Mouse (Mus musculus): ENCODE data around the gene Vegfc. TPM values are rescaled to one million over a fixed set of nuclear protein-coding genes. Genes with fewer than 3 reads are reported as not detected.
A peak's percentile ranks its signal among the peaks of the same experiment; 100 is the strongest.

Gene Vegfc
- polyA plus RNA-seq, 1 experiment from 2014 or later, result 9.7 TPM

GRCm38 (mm10) chr8:54185927-54186326 is 108.5 kb downstream of the Vegfc start:
- no peak overlapping the region for H3K4me3 ChIP-seq
- H3K4me2 ChIP-seq, result no peak overlapping the region
- ATAC-seq (ENCODE audit: extremely low read depth, insufficient number of reproducible peaks, low FRiP score, low TSS enrichment), result no peak
- no peaks in the 10 kb centered on the region for H3K4me1 ChIP-seq
- no peaks in the 10 kb centered on the region for H3K9me3 ChIP-seq
- 89% methylated on average over 6 of the region's 6 CpGs for WGBS
- no peaks in the 10 kb centered on the region for H3K27me3 ChIP-seq (replicated peaks)
- H3K9ac ChIP-seq, result no peak overlapping the region
- H3K36me3 ChIP-seq, result peaks cover 43% of the 10 kb centered on the region
- H3K27ac ChIP-seq (replicated peaks), result no peak overlapping the region

- H3K9ac ChIP-seq, result no peak overlapping the region
- no peak overlapping the region for H3K27ac ChIP-seq (replicated peaks)
- no peaks in the 10 kb centered on the region for H3K9me3 ChIP-seq
- H3K4me1 ChIP-seq, result peaks cover 4% of the 10 kb centered on the region; the same call in 1 of the 2 replicates
- no peak overlapping the region for H3K4me3 ChIP-seq
- no peaks in the 10 kb centered on the region for H3K27me3 ChIP-seq (replicated peaks)
- no peaks in the 10 kb centered on the region for H3K36me3 ChIP-seq
- no peak for ATAC-seq (ENCODE audit: extremely low read depth, insufficient number of reproducible peaks, low FRiP score, low TSS enrichment)
- no peak overlapping the region for H3K4me2 ChIP-seq
- 63% methylated on average over 2 of the region's 2 CpGs for WGBS
Observed at GRCm38 (mm10) chr8:54216250-54216649, 138.8 kb downstream of the Vegfc start.

- Histone ChIP-seq H3K4me3 (no peak overlapping the region), H3K27me3 (replicated peaks) (no peaks in the 10 kb centered on the region), H3K4me1 (peaks cover 12% of the 10 kb centered on the region), H3K4me2 (no peak overlapping the region), H3K27ac (replicated peaks) (peak overlapping the region; percentile 56), H3K9me3 (no peaks in the 10 kb centered on the region), H3K36me3 (no peaks in the 10 kb centered on the region), H3K9ac (no peak overlapping the region)
- WGBS, result 29% methylated on average over 1 of the region's 1 CpGs
- no peak for ATAC-seq (ENCODE audit: extremely low read depth, insufficient number of reproducible peaks, low FRiP score, low TSS enrichment)
Observed at GRCm38 (mm10) chr8:54228801-54229204, 151.4 kb downstream of the Vegfc start.

- WGBS, result 88% methylated on average over 1 of the region's 1 CpGs
- H3K4me2 ChIP-seq, result no peak overlapping the region
- H3K36me3 ChIP-seq, result no peaks in the 10 kb centered on the region
- H3K4me3 ChIP-seq, result no peak overlapping the region
- no peaks in the 10 kb centered on the region for H3K27me3 ChIP-seq (replicated peaks)
- ATAC-seq (ENCODE audit: extremely low read depth, insufficient number of reproducible peaks, low FRiP score, low TSS enrichment), result no peak
- H3K27ac ChIP-seq (replicated peaks), result no peak overlapping the region
- no peak overlapping the region for H3K9ac ChIP-seq
- H3K9me3 ChIP-seq, result no peaks in the 10 kb centered on the region
- H3K4me1 ChIP-seq, result peaks cover 12% of the 10 kb centered on the region
Observed at GRCm38 (mm10) chr8:54230638-54231037, 153.2 kb downstream of the Vegfc start.

- no peak overlapping the region for H3K4me3 ChIP-seq
- peaks cover 9% of the 10 kb centered on the region for H3K4me1 ChIP-seq
- 81% methylated on average over 6 of the region's 6 CpGs for WGBS
- no peaks in the 10 kb centered on the region for H3K36me3 ChIP-seq
- no peaks in the 10 kb centered on the region for H3K9me3 ChIP-seq
- no peak for ATAC-seq (ENCODE audit: extremely low read depth, insufficient number of reproducible peaks, low FRiP score, low TSS enrichment)
- no peak overlapping the region for H3K27ac ChIP-seq (replicated peaks)
- no peak overlapping the region for H3K4me2 ChIP-seq
- H3K27me3 ChIP-seq (replicated peaks), result no peaks in the 10 kb centered on the region
- H3K9ac ChIP-seq, result no peak overlapping the region
Observed at GRCm38 (mm10) chr8:54233316-54233715, 155.9 kb downstream of the Vegfc start.
